Comparison of ENCODE assay signal across 16 mouse cellular contexts in the genomic region with DNA sequence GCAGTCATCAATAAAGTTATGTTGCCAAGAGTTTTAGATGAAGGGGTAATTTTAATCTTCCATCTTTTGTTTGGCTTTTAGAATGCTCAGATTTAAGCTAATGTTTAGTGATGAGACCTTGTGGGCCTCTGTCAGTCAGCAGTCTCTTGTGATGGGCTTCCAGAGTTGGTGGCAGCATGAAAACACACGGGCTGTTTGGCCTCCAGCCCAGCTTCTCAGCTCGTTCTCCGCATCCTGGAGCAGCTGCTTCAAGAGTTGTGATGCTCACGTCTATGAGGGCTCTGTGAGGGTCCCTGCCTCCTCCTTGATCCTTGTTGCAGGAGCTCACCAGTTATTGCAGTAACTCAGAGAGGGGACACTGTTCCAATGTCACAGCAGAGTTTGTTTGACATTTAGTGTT. TPM values are rescaled to one million over a fixed set of nuclear protein-coding genes. Genes with fewer than 3 reads are reported as not detected.
DNase-seq lines count a peak whose midpoint lies in the region; ATAC-seq and TF ChIP-seq lines count a peak whose summit lies in the region.
"Had no signal": no experiment of that assay in that cellular context is flagged by ENCODE, and none has a peak within 500 bp of the region (broad histone marks: within the 10 kb centered on the region; RNA-seq: fewer than 3 reads in every experiment).

No protein-coding gene starts in this region.

- no peaks in the 10 kb centered on the region for H3K9me3 ChIP-seq in forebrain, embryonic 14.5 days (replicated peaks; ENCODE audit: control insufficient read depth, low read length)
- no peaks in the 10 kb centered on the region for H3K9me3 ChIP-seq in forebrain, embryonic 11.5 days (ENCODE audit: control insufficient read depth, low read length)
- H3K9me3 ChIP-seq in hindbrain, postnatal 0 days (ENCODE audit: low read length): no peaks in the 10 kb centered on the region
- no peaks in the 10 kb centered on the region for H3K9me3 ChIP-seq in hindbrain, embryonic 11.5 days (ENCODE audit: control insufficient read depth, low read length)
- H3K9me3 ChIP-seq in lung, embryonic 16.5 days (ENCODE audit: control insufficient read depth, low read length): no peaks in the 10 kb centered on the region
- H3K9me3 ChIP-seq: G1E; heart, embryonic 10.5 days; limb, embryonic 13.5 days had no signal

- H3K4me2 ChIP-seq in forebrain, embryonic 14.5 days (ENCODE audit: low read length): no peak overlapping the region
- no peak overlapping the region for H3K4me2 ChIP-seq in forebrain, embryonic 11.5 days (ENCODE audit: low read depth, low read length, severe bottlenecking)
- H3K4me2 ChIP-seq in hindbrain, postnatal 0 days (ENCODE audit: low read depth, low read length): no peak overlapping the region
- H3K4me2 ChIP-seq in hindbrain, embryonic 11.5 days (replicated peaks; ENCODE audit: low read depth, low read length): no peak overlapping the region
- no peak overlapping the region for H3K4me2 ChIP-seq in lung, embryonic 16.5 days (ENCODE audit: low read depth, low read length)
- H3K4me2 ChIP-seq: limb, embryonic 13.5 days had no signal

- ATAC-seq in forebrain, embryonic 14.5 days: peak; percentile 31; the same call in 1 of the 2 replicates
- no peak for ATAC-seq in forebrain, embryonic 11.5 days (replicated peaks; ENCODE audit: low FRiP score)
- ATAC-seq in hindbrain, postnatal 0 days: no peak
- ATAC-seq in hindbrain, embryonic 11.5 days (ENCODE audit: low FRiP score): no peak
- ATAC-seq in lung, embryonic 16.5 days (ENCODE audit: low read depth): peak; percentile 78
- ATAC-seq: hindbrain, embryonic 16.5 days; intestine, postnatal 0 days had no signal

- no peak for TF ChIP-seq POLR2A in lung, adult 2 months (IDR thresholded peaks at IDR 0.05; ENCODE audit: borderline replicate concordance, extremely low read depth, low read depth, low read length)

- no peak overlapping the region for H3K27ac ChIP-seq in forebrain, embryonic 14.5 days (ENCODE audit: low read depth, low read length)
- H3K27ac ChIP-seq in forebrain, embryonic 11.5 days (ENCODE audit: low read depth, low read length): no peak overlapping the region
- H3K27ac ChIP-seq in hindbrain, postnatal 0 days: no peak overlapping the region
- no peak overlapping the region for H3K27ac ChIP-seq in hindbrain, embryonic 11.5 days (ENCODE audit: low read depth, low read length)
- peak overlapping the region; percentile 48; the same call in 1 of the 2 replicates for H3K27ac ChIP-seq in lung, embryonic 16.5 days (ENCODE audit: low read length)
- H3K27ac ChIP-seq: heart, embryonic 10.5 days; limb, embryonic 13.5 days had no signal

- no peak overlapping the region for H3K9ac ChIP-seq in forebrain, embryonic 14.5 days (ENCODE audit: low read length)
- H3K9ac ChIP-seq in forebrain, embryonic 11.5 days (ENCODE audit: low read length): no peak overlapping the region
- no peak overlapping the region for H3K9ac ChIP-seq in hindbrain, postnatal 0 days (replicated peaks; ENCODE audit: low read length)
- H3K9ac ChIP-seq in hindbrain, embryonic 11.5 days (ENCODE audit: low read depth, low read length): no peak overlapping the region
- H3K9ac ChIP-seq in lung, embryonic 16.5 days (ENCODE audit: low read length): no peak overlapping the region
- H3K9ac ChIP-seq: limb, embryonic 13.5 days had no signal

- H3K36me3 ChIP-seq in forebrain, embryonic 14.5 days (ENCODE audit: control insufficient read depth, insufficient read depth, low read length): no peaks in the 10 kb centered on the region
- no peaks in the 10 kb centered on the region for H3K36me3 ChIP-seq in forebrain, embryonic 11.5 days (ENCODE audit: control insufficient read depth, insufficient read depth, low read length)
- no peaks in the 10 kb centered on the region for H3K36me3 ChIP-seq in hindbrain, postnatal 0 days (ENCODE audit: insufficient read depth, low read length)
- no peaks in the 10 kb centered on the region for H3K36me3 ChIP-seq in hindbrain, embryonic 11.5 days (ENCODE audit: control insufficient read depth, insufficient read depth, low read length)
- no peaks in the 10 kb centered on the region for H3K36me3 ChIP-seq in lung, embryonic 16.5 days (ENCODE audit: control insufficient read depth, insufficient read depth, low read length)

- peaks cover 21% of the 10 kb centered on the region for H3K4me1 ChIP-seq in forebrain, embryonic 14.5 days (ENCODE audit: control insufficient read depth, insufficient read depth, low read length)
- H3K4me1 ChIP-seq in forebrain, embryonic 11.5 days (replicated peaks; ENCODE audit: control insufficient read depth, insufficient read depth, low read length): peaks cover 11% of the 10 kb centered on the region
- peaks cover 23% of the 10 kb centered on the region for H3K4me1 ChIP-seq in hindbrain, postnatal 0 days (ENCODE audit: insufficient read depth, low read length)
- no peaks in the 10 kb centered on the region for H3K4me1 ChIP-seq in hindbrain, embryonic 11.5 days (replicated peaks; ENCODE audit: control insufficient read depth, insufficient read depth, low read length)
- peaks cover 50% of the 10 kb centered on the region for H3K4me1 ChIP-seq in lung, embryonic 16.5 days (replicated peaks; ENCODE audit: control insufficient read depth, insufficient read depth, low read length)
- peaks cover 20% of the 10 kb centered on the region for H3K4me1 ChIP-seq in lung, adult 2 months (ENCODE audit: control insufficient read depth, insufficient read depth, low read length)

- TF ChIP-seq CTCF in hindbrain, postnatal 0 days (IDR thresholded peaks at IDR 0.05; ENCODE audit: low read depth): no peak
- no peak for TF ChIP-seq CTCF in lung, adult 2 months (IDR thresholded peaks at IDR 0.05; ENCODE audit: insufficient read depth, low read length)

- no peaks in the 10 kb centered on the region for H3K27me3 ChIP-seq in forebrain, embryonic 14.5 days (replicated peaks; ENCODE audit: control insufficient read depth, insufficient read depth, low read length)
- no peaks in the 10 kb centered on the region for H3K27me3 ChIP-seq in forebrain, embryonic 11.5 days (ENCODE audit: control insufficient read depth, insufficient read depth, low read length)
- H3K27me3 ChIP-seq in hindbrain, postnatal 0 days (ENCODE audit: insufficient read depth, low read length): no peaks in the 10 kb centered on the region
- H3K27me3 ChIP-seq in hindbrain, embryonic 11.5 days (ENCODE audit: control insufficient read depth, insufficient read depth, low read length): no peaks in the 10 kb centered on the region
- H3K27me3 ChIP-seq in lung, embryonic 16.5 days (ENCODE audit: control insufficient read depth, insufficient read depth, low read depth, low read length): no peaks in the 10 kb centered on the region
- H3K27me3 ChIP-seq: limb, embryonic 13.5 days had no signal

- 10% methylated on average over 4 of the region's 4 CpGs for WGBS in forebrain, embryonic 14.5 days
- 81% methylated on average over 4 of the region's 4 CpGs for WGBS in forebrain, embryonic 11.5 days
- WGBS in hindbrain, postnatal 0 days: 17% methylated on average over 4 of the region's 4 CpGs
- WGBS in hindbrain, embryonic 11.5 days: 75% methylated on average over 4 of the region's 4 CpGs
- 10% methylated on average over 4 of the region's 4 CpGs for WGBS in lung, embryonic 16.5 days
- WGBS in lung, adult 2 months: 19% methylated on average over 4 of the region's 4 CpGs

- no peak overlapping the region for H3K4me3 ChIP-seq in forebrain, embryonic 14.5 days (ENCODE audit: low read depth, low read length)
- no peak overlapping the region for H3K4me3 ChIP-seq in forebrain, embryonic 11.5 days (ENCODE audit: low read depth, low read length)
- no peak overlapping the region for H3K4me3 ChIP-seq in hindbrain, postnatal 0 days (ENCODE audit: low read length)
- H3K4me3 ChIP-seq in hindbrain, embryonic 11.5 days (ENCODE audit: low read depth, low read length): no peak overlapping the region
- no peak overlapping the region for H3K4me3 ChIP-seq in lung, embryonic 16.5 days (ENCODE audit: low read length)
- no peak overlapping the region for H3K4me3 ChIP-seq in lung, adult 2 months (replicated peaks; ENCODE audit: extremely low read depth, low read depth, low read length)
- H3K4me3 ChIP-seq: heart, embryonic 10.5 days; limb, embryonic 13.5 days; myocyte had no signal

- peak; percentile 75 for DNase-seq in forebrain, embryonic 14.5 days (ENCODE audit: low spot score)
- no peak for DNase-seq in forebrain, embryonic 11.5 days (ENCODE audit: low spot score)
- peak; percentile 63 for DNase-seq in hindbrain, postnatal 0 days (ENCODE audit: low spot score)
- no peak for DNase-seq in hindbrain, embryonic 11.5 days (ENCODE audit: low spot score)
- DNase-seq in lung, adult 2 months: no peak
- peak; percentile 42 for DNase-seq in right cerebral cortex, postnatal 4 days
- no peak for DNase-seq in right cerebral cortex, postnatal 25 days
- DNase-seq: adrenal gland, postnatal 14 days; cerebellum, adult 18-20 months had no signal

RNA-seq across cellular contexts. Expression of a gene that starts 29.0 kb away (rescaled TPM):
- 17.8 and 19.5 TPM in 2 replicates for polyA plus RNA-seq in forebrain, embryonic 14.5 days (2014; fragmentation: Nextera tagmentation; extraction: Ambion mirVana)
- 17.7 and 18.6 TPM in 2 replicates for polyA plus RNA-seq in forebrain, embryonic 11.5 days (2014; fragmentation: Nextera tagmentation; extraction: Ambion mirVana)
- total RNA-seq in hindbrain, postnatal 0 days (2014; rRNA removed): 32.9 and 35.5 TPM in 2 replicates
- polyA plus RNA-seq in hindbrain, postnatal 0 days (2015; fragmentation: Nextera tagmentation; extraction: Ambion mirVana): 7.9 and 8.4 TPM in 2 replicates
- polyA plus RNA-seq in hindbrain, embryonic 11.5 days (2014; fragmentation: Nextera tagmentation; extraction: Ambion mirVana): 20.4 and 30.4 TPM in 2 replicates
- polyA plus RNA-seq in lung, embryonic 16.5 days (2015; fragmentation: Nextera tagmentation; extraction: Ambion mirVana): 17.1 and 17.7 TPM in 2 replicates
- 14.6 and 18.1 TPM in 2 replicates for polyA plus RNA-seq in lung, adult 2 months (2012; rRNA removed)

RNA-seq across cellular contexts. Expression of a gene that starts 58.9 kb away (rescaled TPM):
- 78.6 and 78.8 TPM in 2 replicates for polyA plus RNA-seq in forebrain, embryonic 14.5 days (2014; fragmentation: Nextera tagmentation; extraction: Ambion mirVana)
- polyA plus RNA-seq in forebrain, embryonic 11.5 days (2014; fragmentation: Nextera tagmentation; extraction: Ambion mirVana): 62.8 and 64.2 TPM in 2 replicates
- total RNA-seq in hindbrain, postnatal 0 days (2014; rRNA removed): 30.4 and 32.4 TPM in 2 replicates
- polyA plus RNA-seq in hindbrain, postnatal 0 days (2015; fragmentation: Nextera tagmentation; extraction: Ambion mirVana): 115 and 131 TPM in 2 replicates
- 88.2 and 90.4 TPM in 2 replicates for polyA plus RNA-seq in hindbrain, embryonic 11.5 days (2014; fragmentation: Nextera tagmentation; extraction: Ambion mirVana)
- 122 and 123 TPM in 2 replicates for polyA plus RNA-seq in lung, embryonic 16.5 days (2015; fragmentation: Nextera tagmentation; extraction: Ambion mirVana)
- 109 and 165 TPM in 2 replicates for polyA plus RNA-seq in lung, adult 2 months (2012; rRNA removed)

Comparison
In these comparisons a context has a peak if more than half of its experiments do, and no peak if none do; other contexts are left out.
1. ATAC-seq: peak in forebrain, embryonic 14.5 days (single experiment) and lung, embryonic 16.5 days (single experiment); none in forebrain, embryonic 11.5 days (single experiment), hindbrain, postnatal 0 days (single experiment) and hindbrain, embryonic 11.5 days (single experiment).
2. DNase-seq: peak in forebrain, embryonic 14.5 days (single experiment), hindbrain, postnatal 0 days (single experiment) and right cerebral cortex, postnatal 4 days (single experiment); none in forebrain, embryonic 11.5 days (single experiment), hindbrain, embryonic 11.5 days (single experiment), lung, adult 2 months (single experiment) and right cerebral cortex, postnatal 25 days (single experiment).